Mouse (Mus musculus): ENCODE measurements around the gene Prtg. TPM values are rescaled to one million over a fixed set of nuclear protein-coding genes. Genes with fewer than 3 reads are reported as not detected.

The Prtg gene
- 0.82 and 1.1 TPM in 2 replicates for polyA plus RNA-seq (2014; fragmentation: Nextera tagmentation; extraction: Ambion mirVana)

DNA sequence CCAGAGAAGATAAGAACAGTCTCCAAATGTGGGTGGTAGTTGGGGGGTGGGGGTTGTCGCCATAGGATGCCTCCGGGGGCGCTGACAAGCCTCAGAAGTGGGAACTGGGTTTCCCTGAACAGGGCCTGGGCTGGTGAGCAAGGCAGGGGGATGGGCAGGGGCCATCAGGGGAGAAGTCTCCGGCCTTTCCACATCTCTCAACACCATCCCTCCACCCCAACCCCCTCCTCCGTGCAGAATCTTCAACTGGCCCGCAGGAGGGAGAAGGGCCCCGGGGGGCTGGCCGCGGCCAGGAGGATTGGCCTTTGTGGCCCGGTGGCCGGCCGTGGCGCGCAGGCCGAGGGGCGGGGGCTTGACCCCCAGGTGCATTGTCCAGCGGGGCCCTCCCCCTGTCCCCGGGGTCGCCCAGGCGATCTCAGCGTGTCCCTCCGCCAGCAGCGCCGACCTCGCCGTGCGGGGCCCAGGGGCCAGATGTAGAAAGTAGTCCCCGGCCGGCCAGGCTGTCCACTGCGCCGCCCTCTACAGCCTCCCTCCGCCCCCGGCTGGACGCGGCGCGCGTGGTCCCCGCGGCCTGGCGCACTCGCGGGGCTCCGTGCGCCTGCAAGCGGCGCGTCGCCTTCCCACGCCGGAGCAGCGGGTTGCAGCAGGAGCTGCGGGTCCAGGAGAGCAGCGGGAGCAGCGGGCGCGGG lies at the start of gene Prtg:
TSS of gene Prtg (plus strand) at position 144 of the 689 bp plus-strand sequence.
- Histone ChIP-seq H3K9me3 (ENCODE audit: control insufficient read depth, low read length) (no peaks in the 10 kb centered on the region), H3K36me3 (ENCODE audit: control insufficient read depth, insufficient read depth, low read length) (no peaks in the 10 kb centered on the region), H3K4me1 (ENCODE audit: control insufficient read depth in 2 of 2, insufficient read depth in 2 of 2, low read length in 2 of 2) (peaks cover 0 to 15% of the 10 kb centered on the region in 2 experiments; a peak in 3 of 4 replicates), H3K4me2 (ENCODE audit: low read length) (peak within 1 kb of the TSS; percentile 93), H3K27me3 (ENCODE audit: control insufficient read depth, insufficient read depth, low read length) (no peaks in the 10 kb centered on the region), H3K27ac (replicated peaks in 1 of 2; ENCODE audit: control insufficient read depth in 1 of 2, insufficient read depth in 1 of 2, low read depth in 2 of 2, low read length in 2 of 2) (peak within 1 kb of the TSS; percentile 81 to 83), H3K9ac (ENCODE audit: low read length) (peak within 1 kb of the TSS; percentile 85), H3K4me3 (ENCODE audit: control insufficient read depth in 1 of 2, insufficient read depth in 1 of 2, low read depth in 1 of 2, low read length in 2 of 2) (peak within 1 kb of the TSS; percentile 80 to 88)
- WGBS: under 1% methylated on average over 49 of the region's 57 CpGs
- peak; percentile 75 for ATAC-seq (ENCODE audit: insufficient number of reproducible peaks, insufficient read depth, low FRiP score, low read depth)

DNA sequence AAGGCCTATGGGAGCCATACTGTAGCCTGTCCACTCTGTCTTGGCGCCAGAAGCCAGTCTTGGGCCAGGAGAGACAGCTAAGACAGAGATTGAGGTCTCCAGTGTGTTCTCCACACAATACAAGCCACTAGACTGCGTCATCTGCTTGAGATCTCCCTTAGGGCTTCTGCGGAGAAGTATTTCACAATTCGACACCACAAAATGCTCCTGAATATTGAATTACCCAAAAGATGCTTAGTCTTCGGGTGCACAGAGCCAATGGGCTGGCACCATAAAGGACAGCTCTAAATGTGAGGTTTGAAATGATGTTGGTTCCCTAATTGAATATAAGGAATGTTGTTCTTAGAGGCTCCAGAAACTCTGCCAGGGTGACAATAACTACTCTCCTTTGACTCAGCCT lies 49.5 kb upstream of the Prtg start:
- no peak overlapping the region for H3K4me3 ChIP-seq (ENCODE audit: control insufficient read depth in 1 of 2, insufficient read depth in 1 of 2, low read depth in 1 of 2, low read length in 2 of 2)
- no peaks in the 10 kb centered on the region for H3K36me3 ChIP-seq (ENCODE audit: control insufficient read depth, insufficient read depth, low read length)
- WGBS: 84% methylated on average over 5 of the region's 5 CpGs
- ATAC-seq (ENCODE audit: insufficient number of reproducible peaks, insufficient read depth, low FRiP score, low read depth): no peak
- H3K9me3 ChIP-seq (ENCODE audit: control insufficient read depth, low read length): no peaks in the 10 kb centered on the region
- peaks cover 8 to 18% of the 10 kb centered on the region in 2 experiments for H3K4me1 ChIP-seq (ENCODE audit: control insufficient read depth in 2 of 2, insufficient read depth in 2 of 2, low read length in 2 of 2)
- H3K9ac ChIP-seq (ENCODE audit: low read length): no peak overlapping the region
- no peak overlapping the region for H3K27ac ChIP-seq (replicated peaks in 1 of 2; ENCODE audit: control insufficient read depth in 1 of 2, insufficient read depth in 1 of 2, low read depth in 2 of 2, low read length in 2 of 2)
- H3K27me3 ChIP-seq (ENCODE audit: control insufficient read depth, insufficient read depth, low read length): no peaks in the 10 kb centered on the region
- H3K4me2 ChIP-seq (ENCODE audit: low read length): no peak overlapping the region

DNA sequence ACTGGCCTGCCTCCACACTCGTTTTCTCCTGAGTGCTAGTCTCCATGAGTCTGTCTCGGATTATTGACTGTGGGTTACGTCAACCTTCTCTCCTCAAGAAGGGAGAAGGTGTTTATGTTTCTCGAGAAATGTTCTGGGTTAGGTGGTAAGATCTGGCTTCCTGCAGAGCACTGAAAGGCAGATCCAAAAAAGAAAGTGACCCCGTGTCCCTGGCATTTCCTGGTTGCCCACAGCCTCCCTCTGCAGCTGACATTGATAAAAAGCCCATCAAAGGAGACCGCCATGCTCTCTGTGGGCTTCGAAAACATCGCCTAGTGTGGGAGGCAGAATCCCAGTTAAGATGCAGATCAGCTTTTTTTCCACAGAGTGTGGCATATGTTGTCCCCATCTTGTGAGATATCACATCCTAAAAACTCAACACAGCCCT lies 48.0 kb upstream of the Prtg start:
- Histone ChIP-seq H3K27ac (replicated peaks in 1 of 2; ENCODE audit: control insufficient read depth in 1 of 2, insufficient read depth in 1 of 2, low read depth in 2 of 2, low read length in 2 of 2) (no peak overlapping the region), H3K9ac (ENCODE audit: low read length) (no peak overlapping the region), H3K4me2 (ENCODE audit: low read length) (peak overlapping the region; percentile 32; the same call in 1 of the 2 replicates), H3K9me3 (ENCODE audit: control insufficient read depth, low read length) (no peaks in the 10 kb centered on the region), H3K4me3 (ENCODE audit: control insufficient read depth in 1 of 2, insufficient read depth in 1 of 2, low read depth in 1 of 2, low read length in 2 of 2) (no peak overlapping the region), H3K27me3 (ENCODE audit: control insufficient read depth, insufficient read depth, low read length) (no peaks in the 10 kb centered on the region), H3K4me1 (ENCODE audit: control insufficient read depth in 2 of 2, insufficient read depth in 2 of 2, low read length in 2 of 2) (peaks cover 13 to 28% of the 10 kb centered on the region in 2 experiments), H3K36me3 (ENCODE audit: control insufficient read depth, insufficient read depth, low read length) (no peaks in the 10 kb centered on the region)
- WGBS: 24% methylated on average over 8 of the region's 8 CpGs
- ATAC-seq (ENCODE audit: insufficient number of reproducible peaks, insufficient read depth, low FRiP score, low read depth): no peak

DNA sequence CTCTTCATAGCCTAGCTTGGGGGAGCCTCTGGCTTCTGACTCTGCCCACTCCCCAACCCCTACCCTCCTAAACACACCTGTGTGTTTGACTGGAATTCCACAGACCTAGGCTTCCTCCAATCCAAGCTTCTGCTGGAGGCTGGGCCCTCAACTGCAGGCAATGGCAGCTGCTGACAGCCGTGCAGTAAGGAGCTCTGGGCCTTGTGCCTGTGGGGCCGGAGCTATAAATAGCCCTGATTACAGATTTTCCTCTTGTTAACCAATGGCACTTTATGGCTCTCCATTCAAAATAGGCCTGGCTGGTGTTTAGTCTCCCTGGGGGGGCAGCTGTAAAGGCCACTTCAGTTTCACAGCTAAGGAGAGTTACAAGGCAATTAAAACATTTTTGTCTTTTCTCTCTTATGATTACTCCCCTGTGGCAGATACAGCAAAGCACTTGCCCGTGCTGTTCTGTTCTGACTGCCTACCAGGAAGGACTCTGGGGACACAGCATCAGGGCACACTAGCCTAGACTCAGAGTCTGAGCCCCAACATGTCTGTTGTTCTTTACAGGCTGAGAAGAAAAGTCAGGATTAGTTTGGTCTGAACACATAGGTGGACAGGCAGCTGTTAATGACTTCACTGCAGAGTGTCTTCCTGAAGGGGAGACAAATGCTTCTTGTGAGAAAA lies 43.5 kb upstream of the Prtg start:
- Histone ChIP-seq H3K9me3 (ENCODE audit: control insufficient read depth, low read length) (no peaks in the 10 kb centered on the region), H3K27ac (replicated peaks in 1 of 2; ENCODE audit: control insufficient read depth in 1 of 2, insufficient read depth in 1 of 2, low read depth in 2 of 2, low read length in 2 of 2) (peak overlapping the region; percentile 91 to 92), H3K36me3 (ENCODE audit: control insufficient read depth, insufficient read depth, low read length) (no peaks in the 10 kb centered on the region), H3K9ac (ENCODE audit: low read length) (peak overlapping the region; percentile 50; the same call in 1 of the 2 replicates), H3K4me3 (ENCODE audit: control insufficient read depth in 1 of 2, insufficient read depth in 1 of 2, low read depth in 1 of 2, low read length in 2 of 2) (no peak overlapping the region), H3K4me2 (ENCODE audit: low read length) (peak overlapping the region; percentile 45), H3K27me3 (ENCODE audit: control insufficient read depth, insufficient read depth, low read length) (no peaks in the 10 kb centered on the region), H3K4me1 (ENCODE audit: control insufficient read depth in 2 of 2, insufficient read depth in 2 of 2, low read length in 2 of 2) (peaks cover 15 to 28% of the 10 kb centered on the region in 2 experiments)
- ATAC-seq (ENCODE audit: insufficient number of reproducible peaks, insufficient read depth, low FRiP score, low read depth): peak; percentile 73
- WGBS: 5% methylated on average over 3 of the region's 3 CpGs

DNA sequence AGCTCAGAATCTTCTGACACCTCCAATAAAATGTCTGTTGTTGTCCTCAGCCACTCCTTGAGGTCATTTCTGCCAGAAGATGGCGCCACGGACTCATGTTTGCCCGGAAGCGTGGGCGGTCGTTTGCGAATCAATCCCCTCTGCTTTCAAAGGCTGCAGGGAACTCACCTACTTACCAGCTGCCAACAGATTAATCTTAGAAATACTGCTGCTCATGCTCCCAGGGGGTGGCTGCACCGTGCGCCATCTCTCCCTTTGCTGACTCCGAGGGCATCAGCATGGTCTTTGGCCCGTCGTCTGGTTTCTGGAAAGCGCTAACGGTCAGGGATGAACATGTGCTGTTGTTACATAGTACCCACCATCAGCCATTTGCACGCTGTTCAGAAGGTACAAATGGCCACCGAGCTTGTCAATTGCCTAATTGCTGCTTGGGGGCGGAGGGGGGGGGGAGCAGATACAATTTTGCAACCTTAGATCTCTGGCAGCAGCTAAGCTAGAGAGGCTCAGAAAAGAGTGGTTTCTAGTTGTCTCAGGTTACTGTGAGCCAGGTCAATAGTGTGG lies 39.8 kb upstream of the Prtg start:
- H3K4me2 ChIP-seq (ENCODE audit: low read length): peak overlapping the region; percentile 61
- H3K36me3 ChIP-seq (ENCODE audit: control insufficient read depth, insufficient read depth, low read length): no peaks in the 10 kb centered on the region
- H3K27me3 ChIP-seq (ENCODE audit: control insufficient read depth, insufficient read depth, low read length): no peaks in the 10 kb centered on the region
- peak overlapping the region; percentile 28 to 32 for H3K4me3 ChIP-seq (ENCODE audit: control insufficient read depth in 1 of 2, insufficient read depth in 1 of 2, low read depth in 1 of 2, low read length in 2 of 2)
- no peak overlapping the region for H3K27ac ChIP-seq (replicated peaks in 1 of 2; ENCODE audit: control insufficient read depth in 1 of 2, insufficient read depth in 1 of 2, low read depth in 2 of 2, low read length in 2 of 2)
- no peaks in the 10 kb centered on the region for H3K9me3 ChIP-seq (ENCODE audit: control insufficient read depth, low read length)
- H3K4me1 ChIP-seq (ENCODE audit: control insufficient read depth in 2 of 2, insufficient read depth in 2 of 2, low read length in 2 of 2): peaks cover 9 to 19% of the 10 kb centered on the region in 2 experiments
- peak overlapping the region; percentile 53 for H3K9ac ChIP-seq (ENCODE audit: low read length)
- peak; percentile 33 for ATAC-seq (ENCODE audit: insufficient number of reproducible peaks, insufficient read depth, low FRiP score, low read depth)
- 1% methylated on average over 17 of the region's 17 CpGs for WGBS

DNA sequence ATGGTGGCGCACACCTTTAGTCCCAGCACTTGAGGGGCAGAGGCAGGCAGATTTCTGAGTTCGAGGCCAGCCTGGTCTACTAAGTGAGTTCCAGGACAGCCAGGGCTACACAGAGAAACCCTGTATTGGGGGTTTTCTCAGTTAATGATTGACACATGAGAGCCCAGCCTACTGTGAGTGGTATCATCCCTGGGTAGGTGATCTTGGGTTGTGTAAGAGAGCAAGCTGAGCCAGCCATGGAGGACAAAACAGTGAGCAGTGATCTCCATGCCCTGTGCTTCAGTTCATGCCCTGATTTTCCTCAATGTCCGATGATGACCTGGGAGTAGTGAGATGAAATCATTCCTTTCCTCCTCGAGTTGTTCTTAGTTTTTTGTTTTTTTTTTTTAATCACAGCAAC lies 31.7 kb upstream of the Prtg start:
- no peak for ATAC-seq (ENCODE audit: insufficient number of reproducible peaks, insufficient read depth, low FRiP score, low read depth)
- no peak overlapping the region for H3K4me2 ChIP-seq (ENCODE audit: low read length)
- H3K4me3 ChIP-seq (ENCODE audit: control insufficient read depth in 1 of 2, insufficient read depth in 1 of 2, low read depth in 1 of 2, low read length in 2 of 2): no peak overlapping the region
- H3K4me1 ChIP-seq (ENCODE audit: control insufficient read depth in 2 of 2, insufficient read depth in 2 of 2, low read length in 2 of 2): peaks cover 6 to 10% of the 10 kb centered on the region in 2 experiments; a peak in 3 of 4 replicates
- WGBS: 90% methylated on average over 4 of the region's 4 CpGs
- H3K9me3 ChIP-seq (ENCODE audit: control insufficient read depth, low read length): no peaks in the 10 kb centered on the region
- no peak overlapping the region for H3K27ac ChIP-seq (replicated peaks in 1 of 2; ENCODE audit: control insufficient read depth in 1 of 2, insufficient read depth in 1 of 2, low read depth in 2 of 2, low read length in 2 of 2)
- no peaks in the 10 kb centered on the region for H3K27me3 ChIP-seq (ENCODE audit: control insufficient read depth, insufficient read depth, low read length)
- no peaks in the 10 kb centered on the region for H3K36me3 ChIP-seq (ENCODE audit: control insufficient read depth, insufficient read depth, low read length)
- no peak overlapping the region for H3K9ac ChIP-seq (ENCODE audit: low read length)

DNA sequence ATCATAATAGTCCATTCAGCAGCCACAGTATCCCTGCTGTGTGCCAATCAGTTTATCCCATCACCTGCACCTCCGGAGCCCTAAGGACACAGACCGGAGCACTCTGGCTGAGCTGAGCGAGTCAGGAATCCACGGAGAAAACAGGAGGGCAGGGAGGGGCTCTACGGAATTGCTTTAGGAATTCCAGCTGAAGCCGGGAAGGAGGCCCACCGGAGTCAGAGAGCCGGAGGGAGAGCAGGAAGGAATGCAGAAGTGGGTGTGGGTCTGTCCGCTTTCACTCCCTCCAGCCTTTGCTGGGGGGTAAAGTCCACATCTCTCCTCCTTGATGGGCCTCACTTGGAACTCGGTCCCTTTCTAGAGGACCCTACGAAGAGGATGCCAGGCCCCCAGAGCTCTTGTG lies 27.7 kb upstream of the Prtg start:
- Histone ChIP-seq H3K4me1 (ENCODE audit: control insufficient read depth in 2 of 2, insufficient read depth in 2 of 2, low read length in 2 of 2) (peaks cover 28 to 31% of the 10 kb centered on the region in 2 experiments), H3K9ac (ENCODE audit: low read length) (no peak overlapping the region), H3K27me3 (ENCODE audit: control insufficient read depth, insufficient read depth, low read length) (no peaks in the 10 kb centered on the region), H3K36me3 (ENCODE audit: control insufficient read depth, insufficient read depth, low read length) (no peaks in the 10 kb centered on the region), H3K27ac (replicated peaks in 1 of 2; ENCODE audit: control insufficient read depth in 1 of 2, insufficient read depth in 1 of 2, low read depth in 2 of 2, low read length in 2 of 2) (no peak overlapping the region), H3K9me3 (ENCODE audit: control insufficient read depth, low read length) (no peaks in the 10 kb centered on the region), H3K4me3 (ENCODE audit: control insufficient read depth in 1 of 2, insufficient read depth in 1 of 2, low read depth in 1 of 2, low read length in 2 of 2) (no peak overlapping the region), H3K4me2 (ENCODE audit: low read length) (no peak overlapping the region)
- 27% methylated on average over 11 of the region's 11 CpGs for WGBS
- no peak for ATAC-seq (ENCODE audit: insufficient number of reproducible peaks, insufficient read depth, low FRiP score, low read depth)
